Mouse (Mus musculus): ENCODE measurements at regions not wholly inside any gene's neighbourhood (a gene's known extent, or its start where the extent isn't known, plus 50 kb on each side); places are given as distances from the start of the nearest gene placed in this dataset.

DNA sequence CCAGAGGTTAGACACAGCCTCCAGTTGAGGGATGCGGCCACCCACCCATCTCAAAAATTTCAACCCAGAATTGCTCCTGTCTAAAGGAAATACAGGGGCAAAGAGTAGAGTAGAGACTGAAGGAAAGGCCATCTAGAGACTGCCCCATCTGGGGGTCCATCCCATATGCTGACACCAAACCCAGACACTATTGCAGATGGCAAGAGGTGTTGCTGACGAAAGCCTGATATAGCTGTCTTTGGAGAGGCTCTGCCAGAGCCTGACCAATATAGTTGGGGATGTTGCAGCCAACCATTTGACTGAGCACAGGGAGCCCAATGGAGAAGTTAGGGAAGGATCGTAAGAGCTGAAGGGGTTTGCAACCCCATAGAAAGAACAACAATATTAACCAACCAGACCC, 141.6 kb upstream of the Reg3b start:
- DNase-seq (ENCODE audit: low read depth, low spot score), result no peak

DNA sequence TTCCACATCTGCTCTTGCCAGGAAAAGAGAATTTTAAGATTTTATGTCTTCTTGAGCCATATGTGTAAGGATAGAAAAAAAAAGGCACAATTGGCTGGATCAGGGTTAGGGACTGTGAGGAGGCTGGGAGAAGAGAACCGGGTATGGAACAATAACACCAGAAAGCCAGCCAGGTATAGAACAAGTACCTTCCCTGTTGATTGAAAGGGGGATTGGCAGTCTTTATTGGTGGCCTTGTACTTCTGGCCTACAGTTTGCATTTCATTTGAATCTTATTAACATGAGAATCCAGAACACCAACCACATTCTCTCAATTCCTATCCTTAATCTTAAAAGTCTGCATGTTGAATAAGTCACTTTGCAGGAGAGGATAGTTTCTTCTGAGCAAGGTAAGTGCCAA, 126.1 kb upstream of the Reg3b start:
- no peak for DNase-seq (ENCODE audit: low read depth, low spot score)

DNA sequence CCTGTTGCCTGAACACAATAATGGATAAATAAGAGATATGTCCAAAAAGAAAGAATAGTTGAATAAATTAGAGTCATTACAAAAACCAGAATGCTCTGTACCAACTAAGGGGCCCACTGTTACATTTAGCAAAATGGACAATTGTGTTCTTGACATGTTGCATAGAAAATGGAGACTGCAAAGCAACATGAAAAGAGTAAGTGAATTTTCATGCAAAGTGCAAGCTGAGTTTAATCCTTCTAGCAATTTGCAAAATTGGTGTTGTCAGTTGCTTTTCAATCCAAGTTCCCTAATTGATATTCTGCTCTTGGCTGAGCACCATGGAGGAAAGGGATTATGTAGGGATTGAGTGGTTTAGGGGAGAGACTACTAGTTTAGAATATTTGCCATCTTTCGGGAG, 125.4 kb upstream of the Reg3b start:
- peak; percentile 4 for DNase-seq (ENCODE audit: low read depth, low spot score)

DNA sequence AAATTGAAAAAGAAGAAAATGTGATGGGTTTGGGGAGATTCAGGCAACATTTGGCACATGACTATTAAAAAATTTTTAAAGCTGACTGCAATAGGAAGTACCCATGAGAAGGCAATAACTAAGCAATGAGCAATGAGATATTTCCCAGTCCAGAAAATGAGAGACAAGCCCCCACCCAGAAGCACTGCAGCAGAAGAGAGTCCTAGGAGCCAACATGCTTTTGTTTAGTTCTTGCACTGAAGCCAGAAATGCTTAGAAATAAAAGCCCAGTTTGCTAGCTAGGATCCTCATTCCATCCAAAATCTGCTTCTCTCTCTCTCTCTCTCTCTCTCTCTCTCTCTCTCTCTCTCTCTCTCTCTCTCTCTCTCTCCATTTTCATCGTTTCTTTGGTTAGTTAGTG, 120.4 kb upstream of the Reg3b start:
- no peak for DNase-seq (ENCODE audit: low read depth, low spot score)

DNA sequence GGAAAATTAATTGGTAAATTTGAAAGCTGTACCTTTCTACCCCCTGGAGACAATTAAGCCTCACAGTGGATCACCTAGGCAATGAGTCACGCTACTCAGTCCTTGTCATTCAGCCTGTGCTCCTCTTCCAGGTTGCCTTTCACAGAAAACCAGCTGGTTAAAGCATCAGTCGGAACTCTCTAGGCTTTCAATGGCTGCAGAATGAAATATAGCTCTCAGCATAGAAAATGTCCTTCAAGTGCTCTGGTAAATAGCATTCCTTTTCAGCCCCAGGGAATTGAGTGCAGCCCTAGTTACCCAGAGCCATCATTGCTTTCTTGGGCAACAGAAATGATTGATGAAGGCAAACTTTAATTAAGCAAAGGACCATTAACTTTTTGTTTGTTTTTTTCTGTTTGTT, 119.9 kb upstream of the Reg3b start:
- no peak for DNase-seq (ENCODE audit: low read depth, low spot score)

DNA sequence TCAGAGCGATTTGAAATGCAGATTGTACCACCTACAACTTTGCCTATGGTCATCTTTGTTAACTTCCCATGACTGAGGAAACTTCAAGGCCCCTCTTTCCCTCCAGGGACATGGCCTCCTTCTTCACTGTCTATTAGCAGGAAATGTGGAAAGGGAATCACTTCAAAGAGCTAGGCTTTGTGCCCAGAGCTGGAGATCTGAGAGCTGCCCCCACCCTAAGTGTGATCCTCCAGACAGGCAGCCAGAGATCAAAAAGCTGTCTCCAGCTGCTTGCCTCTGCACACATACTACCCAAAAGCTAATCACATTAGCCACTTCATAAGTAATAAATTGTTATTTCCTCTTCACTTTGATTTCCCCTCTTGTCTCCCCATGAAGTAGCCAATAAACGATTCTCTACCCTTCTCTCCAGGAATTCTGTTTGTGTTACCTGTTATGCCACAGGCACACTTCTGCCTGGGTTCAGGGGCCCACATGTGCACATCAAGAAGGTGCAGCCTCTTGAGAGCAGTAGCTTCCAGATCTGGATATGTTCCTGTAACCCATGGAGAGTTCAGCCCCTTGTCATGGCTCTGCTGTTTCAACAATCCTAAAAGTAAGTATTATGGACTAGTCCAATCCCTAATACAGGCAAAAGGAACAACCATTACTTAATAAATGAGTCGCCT, 98.4 kb upstream of the Reg3b start:
- DNase-seq (ENCODE audit: low read depth, low spot score), result peak; percentile 14

DNA sequence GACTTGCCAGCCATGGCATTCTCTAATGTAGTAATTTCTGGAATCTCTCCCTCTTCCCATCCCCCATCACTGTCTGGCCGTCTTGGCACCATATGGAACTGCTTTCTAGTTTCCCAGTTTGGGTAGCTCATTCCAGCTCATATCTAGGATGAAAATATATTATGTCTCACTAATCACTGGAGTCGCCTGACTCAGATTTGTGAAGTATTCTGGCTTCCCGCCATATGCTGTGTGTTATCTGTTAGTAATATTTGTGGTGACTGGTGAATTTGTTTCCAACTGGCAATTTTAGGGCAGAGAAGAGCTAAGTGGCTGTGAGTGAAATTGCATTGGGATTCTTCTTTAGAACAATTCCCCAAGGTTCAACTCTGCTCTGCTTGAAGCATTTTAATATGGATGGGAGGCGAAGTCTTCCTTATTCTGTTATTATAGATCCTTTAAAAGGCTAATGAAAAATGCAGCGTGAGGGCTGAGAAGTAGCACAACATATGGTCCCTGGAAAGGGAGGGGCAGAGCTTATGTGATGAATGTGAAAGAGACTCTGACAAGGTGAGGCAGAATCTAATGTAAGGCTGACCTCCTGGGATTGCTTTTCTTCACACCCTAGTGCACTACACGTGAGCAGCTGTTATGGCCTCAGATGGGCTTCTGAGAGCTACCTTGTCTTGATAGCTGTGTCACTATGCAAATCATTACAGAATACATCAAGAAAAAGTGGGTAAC, 92.3 kb upstream of the Reg3b start:
- DNase-seq (ENCODE audit: low read depth, low spot score), result peak; percentile 43

DNA sequence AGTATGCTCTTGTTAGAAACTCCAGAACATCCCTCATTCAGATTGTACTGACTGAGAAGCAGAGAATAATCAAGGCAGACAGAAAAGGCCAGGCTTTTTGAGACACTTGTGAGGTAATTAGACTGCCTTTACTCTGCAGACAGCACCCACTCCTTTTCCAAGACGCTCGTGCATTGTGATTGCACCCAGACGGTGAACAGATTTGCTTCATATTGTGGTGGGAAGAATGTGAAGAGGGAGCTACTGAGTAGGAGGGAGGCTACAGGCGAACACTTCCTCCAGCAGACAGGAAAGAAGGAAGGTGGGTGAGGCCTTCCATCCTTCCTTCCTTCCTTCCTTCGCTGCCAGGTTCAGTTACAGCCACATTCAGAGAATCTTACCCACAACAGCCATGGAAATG, 89.9 kb upstream of the Reg3b start:
- DNase-seq (ENCODE audit: low read depth, low spot score), result peak; percentile 84

DNA sequence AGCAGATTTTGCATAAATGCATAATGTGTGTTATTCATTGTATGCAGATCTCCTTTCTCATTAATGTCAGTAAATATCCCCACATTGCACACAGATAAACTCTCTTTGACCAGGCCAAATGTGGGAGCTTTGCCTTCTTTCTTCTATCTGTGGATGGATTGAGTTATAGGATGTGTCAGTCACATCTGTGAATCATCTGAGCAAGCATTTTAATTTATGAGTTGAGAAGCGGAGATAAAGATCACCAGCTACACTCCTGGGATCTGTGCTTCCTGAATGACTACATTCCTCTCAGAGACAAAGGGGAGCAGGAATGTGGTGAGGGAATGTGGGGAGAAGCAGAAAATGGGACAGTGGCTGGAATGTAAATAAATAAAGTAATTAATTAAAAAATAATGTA, 75.8 kb upstream of the Reg3b start:
- peak; percentile 9 for DNase-seq (ENCODE audit: low read depth, low spot score)

DNA sequence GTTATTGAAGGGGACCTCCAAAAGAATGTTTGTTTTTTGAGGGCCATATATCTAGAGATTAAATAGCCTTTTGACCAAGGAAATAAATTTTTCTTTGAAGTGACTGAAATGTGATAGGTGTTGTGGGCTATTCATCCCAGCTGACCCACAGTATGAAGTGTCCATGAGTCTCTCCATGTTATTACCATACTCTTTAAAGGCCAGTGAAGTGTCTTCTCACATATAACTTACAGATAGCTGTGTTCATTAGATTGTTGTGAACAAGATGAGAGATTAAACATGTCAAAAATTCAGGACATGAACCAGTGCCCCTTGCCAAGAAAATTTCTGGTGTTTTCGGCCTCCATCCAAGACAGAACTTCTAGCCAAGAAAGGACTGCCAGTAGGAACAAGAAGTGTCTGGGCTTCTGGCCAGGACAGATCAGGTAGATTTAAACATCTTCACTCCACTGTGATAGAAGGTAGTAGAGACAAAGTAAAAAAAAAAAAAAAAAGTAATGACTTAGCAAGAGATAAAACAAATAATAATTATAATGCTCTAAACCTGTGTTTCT, 67.2 kb upstream of the Reg3b start:
- peak; percentile 35 for DNase-seq (ENCODE audit: low read depth, low spot score)

Measured in brain, adult 2 months (tissue).